ENCODE assay signal across 8 mouse cellular contexts in the genomic region with DNA sequence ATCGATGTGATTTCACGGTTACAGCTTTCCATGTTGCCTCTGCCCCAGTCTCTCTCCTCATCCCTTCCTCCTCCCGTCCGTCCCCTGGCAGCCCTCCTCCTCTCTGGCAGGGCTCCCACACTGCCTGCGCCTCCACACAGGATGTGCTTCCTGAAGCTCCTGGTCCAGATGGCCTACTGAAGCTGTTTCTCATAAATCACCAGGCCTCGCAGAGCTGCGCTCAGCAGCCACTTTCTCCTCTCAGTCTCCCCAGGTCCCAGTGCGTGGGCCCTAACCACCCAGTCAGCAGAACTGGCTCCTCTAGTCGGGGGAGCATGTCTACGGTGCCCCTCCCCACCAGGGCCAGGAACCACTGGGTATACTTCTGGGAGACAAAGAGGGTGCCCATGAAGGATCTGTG.
DNase-seq lines count a peak whose midpoint lies in the region; ATAC-seq lines count a peak whose summit lies in the region.

No protein-coding gene starts in this region.

- no peak overlapping the region for H3K9ac ChIP-seq in hindbrain, embryonic 13.5 days
- H3K9ac ChIP-seq in hindbrain, embryonic 11.5 days (ENCODE audit: low read depth, low read length): no peak overlapping the region

- H3K36me3 ChIP-seq in hindbrain, embryonic 13.5 days: no peaks in the 10 kb centered on the region
- no peaks in the 10 kb centered on the region for H3K36me3 ChIP-seq in hindbrain, embryonic 11.5 days (ENCODE audit: control insufficient read depth, insufficient read depth, low read length)

- H3K4me3 ChIP-seq in hindbrain, embryonic 13.5 days: no peak overlapping the region
- no peak overlapping the region for H3K4me3 ChIP-seq in hindbrain, embryonic 11.5 days (ENCODE audit: low read depth, low read length)

- DNase-seq in hindbrain, embryonic 11.5 days (ENCODE audit: low spot score): no peak
- peak; percentile 59 for DNase-seq in cerebellum, adult 9-10 months
- peak; percentile 69 to 72 for DNase-seq in gastrocnemius, postnatal 4 days (ENCODE audit: low spot score in 2 of 2)
- peak; percentile 54 for DNase-seq in kidney, adult 9 months
- peak; percentile 81 to 97 for DNase-seq in left cerebral cortex, postnatal 25 days (ENCODE audit: low spot score in 2 of 2)
- DNase-seq in ovary, postnatal 10 days (ENCODE audit: low spot score): peak; percentile 44
- no peak for DNase-seq in natural killer cell, adult 2 months (ENCODE audit: low spot score in 2 of 2)

- intact Hi-C loops in left cerebral cortex, postnatal 25 days (cut with DNase I): no loop called here

- peaks cover 13% of the 10 kb centered on the region; the same call in 1 of the 2 replicates for H3K27me3 ChIP-seq in hindbrain, embryonic 13.5 days
- no peaks in the 10 kb centered on the region for H3K27me3 ChIP-seq in hindbrain, embryonic 11.5 days (ENCODE audit: control insufficient read depth, insufficient read depth, low read length)

- no peaks in the 10 kb centered on the region for H3K9me3 ChIP-seq in hindbrain, embryonic 13.5 days
- no peaks in the 10 kb centered on the region for H3K9me3 ChIP-seq in hindbrain, embryonic 11.5 days (ENCODE audit: control insufficient read depth, low read length)

- peak; percentile 43; the same call in 1 of the 2 replicates for ATAC-seq in hindbrain, embryonic 13.5 days (ENCODE audit: low FRiP score)
- no peak for ATAC-seq in hindbrain, embryonic 11.5 days (ENCODE audit: low FRiP score)

- H3K4me1 ChIP-seq in hindbrain, embryonic 13.5 days (replicated peaks): peaks cover 5% of the 10 kb centered on the region
- no peaks in the 10 kb centered on the region for H3K4me1 ChIP-seq in hindbrain, embryonic 11.5 days (replicated peaks; ENCODE audit: control insufficient read depth, insufficient read depth, low read length)

- 59% methylated on average over 10 of the region's 10 CpGs for WGBS in hindbrain, embryonic 13.5 days
- WGBS in hindbrain, embryonic 11.5 days: 82% methylated on average over 9 of the region's 10 CpGs

- no peak overlapping the region for H3K4me2 ChIP-seq in hindbrain, embryonic 13.5 days
- H3K4me2 ChIP-seq in hindbrain, embryonic 11.5 days (replicated peaks; ENCODE audit: low read depth, low read length): no peak overlapping the region

- H3K27ac ChIP-seq in hindbrain, embryonic 13.5 days: 0 out of 2 replicates have a peak overlapping the region, but pooled peaks have one; percentile 49
- no peak overlapping the region for H3K27ac ChIP-seq in hindbrain, embryonic 11.5 days (ENCODE audit: low read depth, low read length)

Comparison
In these comparisons a context has a peak if more than half of its experiments do, and no peak if none do; other contexts are left out.
1. DNase-seq: peak in cerebellum, adult 9-10 months (single experiment), gastrocnemius, postnatal 4 days (2 of 2), kidney, adult 9 months (single experiment), left cerebral cortex, postnatal 25 days (2 of 2) and ovary, postnatal 10 days (single experiment); none in hindbrain, embryonic 11.5 days (single experiment) and natural killer cell, adult 2 months (0 of 2).